Mouse (Mus musculus): ENCODE results near the gene Sf3a3. TPM values are rescaled to one million over a fixed set of nuclear protein-coding genes. Genes with fewer than 3 reads are reported as not detected.
A peak's percentile ranks its signal among the peaks of the same experiment; 100 is the strongest.

Sf3a3 gene
- total RNA-seq, 1 experiment = 117 TPM

GRCm38 (mm10) chr4:124742839-124743238 is 28.3 kb downstream of the Sf3a3 start:
- no peak overlapping the region for H3K4me3 ChIP-seq (ENCODE audit: insufficient read depth in 1 of 2, low read depth in 1 of 2, low read length in 2 of 2, poor library complexity in 1 of 2, severe bottlenecking in 1 of 2)
- H3K9ac ChIP-seq (ENCODE audit: insufficient read depth, low read depth, low read length, poor library complexity, severe bottlenecking) = no peak overlapping the region
- H3K9me3 ChIP-seq (ENCODE audit: control insufficient read depth, insufficient read depth, low read depth, low read length) = no peaks in the 10 kb centered on the region
- no peak for DNase-seq (ENCODE audit: low read depth, low spot score)
- in situ Hi-C loops (cut with MboI; ENCODE audit: low sequenced_read_pairs in 2 of 2, unreplicated experiment in 2 of 2) = no loop called here
- no peak overlapping the region for H3K27ac ChIP-seq (ENCODE audit: insufficient read depth, low read depth, low read length, poor library complexity, severe bottlenecking)
- H3K4me1 ChIP-seq (ENCODE audit: control insufficient read depth in 2 of 2, insufficient read depth in 2 of 2, low read length in 2 of 2, poor library complexity in 1 of 2) = peaks cover 2 to 7% of the 10 kb centered on the region in 2 experiments; a peak in 1 of 4 replicates
- no peak for TF ChIP-seq MAFK (IDR thresholded peaks at IDR 0.05; ENCODE audit: insufficient read depth, low read depth, low read length)
- no peak for TF ChIP-seq HCFC1 (IDR thresholded peaks at IDR 0.05; ENCODE audit: borderline replicate concordance, insufficient read depth, low read length)
- TF ChIP-seq CHD2 (IDR thresholded peaks at IDR 0.05; ENCODE audit: low read depth, low read length) = no peak
- no peak for TF ChIP-seq ZC3H11A (IDR thresholded peaks at IDR 0.05; ENCODE audit: borderline replicate concordance, low read depth, low read length)
- TF ChIP-seq ZNF384 (IDR thresholded peaks at IDR 0.05; ENCODE audit: low read depth, low read length) = no peak
- no peaks in the 10 kb centered on the region for H3K36me3 ChIP-seq (ENCODE audit: control insufficient read depth, insufficient read depth, low read length, poor library complexity, severe bottlenecking)

DNA sequence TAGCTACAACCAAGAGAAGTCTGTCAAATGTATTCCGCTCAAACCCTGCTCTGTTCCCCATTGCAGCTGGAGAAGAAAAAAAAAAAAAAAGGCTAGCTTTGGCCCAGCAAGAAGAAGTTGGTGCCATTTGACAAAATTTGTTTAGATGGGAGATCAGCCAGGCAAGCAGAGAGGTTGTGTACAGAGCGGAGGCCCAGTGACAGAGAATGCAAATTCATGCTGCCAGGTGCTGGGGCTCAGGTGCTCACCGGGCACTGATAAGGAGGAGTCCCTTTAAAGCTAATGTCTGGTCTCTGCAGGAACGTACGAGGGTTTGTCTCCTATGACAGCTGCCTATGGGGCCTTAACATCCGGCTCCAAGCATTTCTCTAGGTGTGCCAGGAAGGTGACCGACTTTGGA is 32.0 kb downstream of the Sf3a3 start:
- Histone ChIP-seq H3K27ac (ENCODE audit: insufficient read depth, low read depth, low read length, poor library complexity, severe bottlenecking) (no peak overlapping the region), H3K9ac (ENCODE audit: insufficient read depth, low read depth, low read length, poor library complexity, severe bottlenecking) (no peak overlapping the region), H3K4me1 (ENCODE audit: control insufficient read depth in 2 of 2, insufficient read depth in 2 of 2, low read length in 2 of 2, poor library complexity in 1 of 2) (0 out of 4 replicates have a peak, but pooled peaks cover 2 to 3% of the 10 kb centered on the region in 2 experiments), H3K4me3 (ENCODE audit: insufficient read depth in 1 of 2, low read depth in 1 of 2, low read length in 2 of 2, poor library complexity in 1 of 2, severe bottlenecking in 1 of 2) (no peak overlapping the region), H3K36me3 (ENCODE audit: control insufficient read depth, insufficient read depth, low read length, poor library complexity, severe bottlenecking) (no peaks in the 10 kb centered on the region), H3K9me3 (ENCODE audit: control insufficient read depth, insufficient read depth, low read depth, low read length) (no peaks in the 10 kb centered on the region)
- TF ChIP-seq HCFC1 (IDR thresholded peaks at IDR 0.05; ENCODE audit: borderline replicate concordance, insufficient read depth, low read length) (no peak), MAFK (IDR thresholded peaks at IDR 0.05; ENCODE audit: insufficient read depth, low read depth, low read length) (no peak), ZC3H11A (IDR thresholded peaks at IDR 0.05; ENCODE audit: borderline replicate concordance, low read depth, low read length) (no peak), CHD2 (IDR thresholded peaks at IDR 0.05; ENCODE audit: low read depth, low read length) (no peak), ZNF384 (IDR thresholded peaks at IDR 0.05; ENCODE audit: low read depth, low read length) (no peak)
- no peak for DNase-seq (ENCODE audit: low read depth, low spot score)
- in situ Hi-C loops (cut with MboI; ENCODE audit: low sequenced_read_pairs in 2 of 2, unreplicated experiment in 2 of 2) = no loop called here

DNA sequence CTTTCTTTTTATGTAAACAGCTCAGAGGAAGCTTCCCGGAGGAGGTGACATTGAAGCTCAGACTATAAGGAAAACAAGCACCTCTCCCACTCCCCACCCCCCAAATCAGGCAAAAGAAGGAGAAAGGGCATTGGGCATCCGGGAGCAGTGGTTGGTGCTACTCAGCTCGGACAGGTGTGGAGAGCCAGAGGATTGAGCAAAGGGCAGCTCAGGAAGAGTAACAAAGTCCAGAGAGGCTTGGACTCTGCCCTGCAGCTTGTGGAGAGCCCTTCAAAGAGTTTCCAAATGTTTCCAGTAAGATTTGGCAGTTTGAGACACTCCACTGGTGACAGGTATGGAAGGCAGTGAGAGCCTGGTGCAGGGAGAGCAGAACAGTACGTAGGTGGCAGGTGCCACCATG is 33.3 kb downstream of the Sf3a3 start:
- Histone ChIP-seq H3K27ac (ENCODE audit: insufficient read depth, low read depth, low read length, poor library complexity, severe bottlenecking) (no peak overlapping the region), H3K9ac (ENCODE audit: insufficient read depth, low read depth, low read length, poor library complexity, severe bottlenecking) (no peak overlapping the region), H3K36me3 (ENCODE audit: control insufficient read depth, insufficient read depth, low read length, poor library complexity, severe bottlenecking) (no peaks in the 10 kb centered on the region), H3K9me3 (ENCODE audit: control insufficient read depth, insufficient read depth, low read depth, low read length) (no peaks in the 10 kb centered on the region), H3K4me1 (ENCODE audit: control insufficient read depth in 2 of 2, insufficient read depth in 2 of 2, low read length in 2 of 2, poor library complexity in 1 of 2) (0 out of 4 replicates have a peak, but pooled peaks cover 0 to 2% of the 10 kb centered on the region in 2 experiments), H3K4me3 (ENCODE audit: insufficient read depth in 1 of 2, low read depth in 1 of 2, low read length in 2 of 2, poor library complexity in 1 of 2, severe bottlenecking in 1 of 2) (no peak overlapping the region)
- in situ Hi-C loops (cut with MboI; ENCODE audit: low sequenced_read_pairs in 2 of 2, unreplicated experiment in 2 of 2) = no loop called here
- no peak for TF ChIP-seq ZC3H11A (IDR thresholded peaks at IDR 0.05; ENCODE audit: borderline replicate concordance, low read depth, low read length)
- TF ChIP-seq HCFC1 (IDR thresholded peaks at IDR 0.05; ENCODE audit: borderline replicate concordance, insufficient read depth, low read length) = no peak
- TF ChIP-seq MAFK (IDR thresholded peaks at IDR 0.05; ENCODE audit: insufficient read depth, low read depth, low read length) = no peak
- TF ChIP-seq ZNF384 (IDR thresholded peaks at IDR 0.05; ENCODE audit: low read depth, low read length) = no peak
- no peak for TF ChIP-seq CHD2 (IDR thresholded peaks at IDR 0.05; ENCODE audit: low read depth, low read length)
- DNase-seq (ENCODE audit: low read depth, low spot score) = no peak

DNA sequence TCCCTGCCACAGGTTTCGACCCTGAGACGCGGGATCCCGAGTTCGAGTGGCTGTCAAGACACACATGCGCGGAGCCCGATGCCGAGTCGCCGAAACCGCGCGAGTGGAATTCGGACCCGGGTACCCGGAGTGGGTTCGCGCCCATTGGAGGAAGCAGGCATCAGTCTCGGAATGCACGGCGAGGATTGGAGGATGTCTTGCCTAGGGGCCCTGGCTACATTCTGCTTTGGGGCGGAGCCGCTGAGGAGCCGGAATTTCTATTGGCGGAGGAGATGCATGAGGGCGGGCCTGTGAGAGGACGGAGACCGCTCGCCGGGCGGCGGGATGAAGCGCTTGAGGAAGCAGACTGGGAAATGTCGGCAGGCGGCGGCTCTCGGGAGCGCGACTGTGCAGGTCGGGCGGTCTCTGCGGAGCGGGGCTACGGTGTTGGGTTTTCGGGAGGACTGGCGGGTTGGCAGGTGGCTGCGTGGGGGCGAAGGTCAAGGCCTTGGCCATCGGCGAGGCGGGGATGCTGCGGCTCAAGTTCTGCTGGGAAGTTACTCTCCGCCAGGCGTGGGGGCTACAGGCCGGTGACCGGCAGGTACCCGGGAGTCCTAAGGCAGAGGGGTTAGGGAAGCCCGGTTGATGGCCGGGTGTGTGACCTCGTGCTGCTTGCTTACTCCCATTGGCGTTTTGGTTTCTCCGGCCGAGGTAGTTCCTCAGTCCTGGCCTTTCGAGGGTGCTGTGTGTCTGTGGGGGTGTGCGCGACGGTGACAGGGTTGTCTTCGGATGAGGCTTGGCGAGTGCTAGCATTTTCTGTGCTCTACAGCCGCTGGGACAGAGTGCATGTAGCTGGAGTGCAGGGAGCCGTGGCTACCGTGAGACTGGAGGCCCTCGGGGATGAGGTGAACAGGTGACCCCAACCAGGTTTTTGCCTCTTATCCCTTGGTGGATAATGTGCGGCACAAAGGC is 37.0 kb downstream of the Sf3a3 start:
- H3K9ac ChIP-seq (ENCODE audit: insufficient read depth, low read depth, low read length, poor library complexity, severe bottlenecking) = peak overlapping the region; percentile 87

More for the DNA sequence above, 37.0 kb downstream of the Sf3a3 start:
- DNase-seq (ENCODE audit: low read depth, low spot score) = peak; percentile 97
- peak overlapping the region; percentile 88 to 90 for H3K4me3 ChIP-seq (ENCODE audit: insufficient read depth in 1 of 2, low read depth in 1 of 2, low read length in 2 of 2, poor library complexity in 1 of 2, severe bottlenecking in 1 of 2)
- H3K36me3 ChIP-seq (ENCODE audit: control insufficient read depth, insufficient read depth, low read length, poor library complexity, severe bottlenecking) = no peaks in the 10 kb centered on the region
- in situ Hi-C loops (cut with MboI; ENCODE audit: low sequenced_read_pairs in 2 of 2, unreplicated experiment in 2 of 2) = no loop called here
- H3K27ac ChIP-seq (ENCODE audit: insufficient read depth, low read depth, low read length, poor library complexity, severe bottlenecking) = no peak overlapping the region; the same call in 1 of the 2 replicates
- H3K4me1 ChIP-seq (ENCODE audit: control insufficient read depth in 2 of 2, insufficient read depth in 2 of 2, low read length in 2 of 2, poor library complexity in 1 of 2) = peaks cover 0 to 2% of the 10 kb centered on the region in 2 experiments; a peak in 1 of 4 replicates
- TF ChIP-seq CHD2 (IDR thresholded peaks at IDR 0.05; ENCODE audit: low read depth, low read length) = peak; percentile 90
- no peak for TF ChIP-seq ZNF384 (IDR thresholded peaks at IDR 0.05; ENCODE audit: low read depth, low read length)
- no peaks in the 10 kb centered on the region for H3K9me3 ChIP-seq (ENCODE audit: control insufficient read depth, insufficient read depth, low read depth, low read length)

All from ES-E14 (cell line).